Mouse (Mus musculus): ENCODE measurements around the gene Susd4.

The Susd4 gene

GRCm38 (mm10) chr1:182916166-182916565 lies 152.5 kb downstream of the Susd4 start:
- DNase-seq (ENCODE audit: low spot score in 2 of 2), result no peak

DNA sequence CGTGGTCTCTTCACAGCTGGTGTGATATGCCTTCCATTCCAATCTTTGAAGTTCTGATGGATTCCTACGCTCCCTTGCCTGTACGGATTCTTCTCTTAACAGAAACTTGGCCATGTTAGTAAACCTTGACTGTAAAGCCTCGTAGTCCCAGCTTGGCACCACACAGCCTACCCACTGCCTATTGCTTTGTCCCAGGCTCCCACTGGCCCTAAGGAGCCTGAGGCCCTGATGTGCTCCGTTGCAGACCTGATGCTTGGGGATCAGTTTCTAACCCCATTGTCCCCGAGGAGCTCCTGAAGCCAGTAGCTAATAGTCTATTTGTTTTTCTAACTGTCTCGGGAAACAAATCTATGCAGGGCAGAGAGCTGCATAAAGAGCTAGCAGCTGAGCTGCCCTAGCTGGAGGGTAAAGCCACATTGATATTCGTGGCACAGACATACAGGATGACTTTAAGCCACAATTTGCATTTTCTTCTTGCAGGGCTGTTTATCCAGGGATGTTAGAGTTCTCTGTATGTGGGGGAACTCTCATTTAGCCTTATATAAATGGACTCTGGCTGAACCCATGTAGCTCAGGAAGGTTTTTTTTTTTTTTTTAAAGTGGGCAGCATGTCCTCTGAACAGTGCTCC lies 155.2 kb downstream of the Susd4 start:
- DNase-seq (ENCODE audit: low spot score in 2 of 2), result no peak

GRCm38 (mm10) chr1:182922824-182923223 lies 159.2 kb downstream of the Susd4 start:
- no peak for DNase-seq (ENCODE audit: low spot score in 2 of 2)

- no peak for DNase-seq (ENCODE audit: low spot score in 2 of 2)
Observed at GRCm38 (mm10) chr1:182926465-182926864, 162.8 kb downstream of the Susd4 start.

- DNase-seq (ENCODE audit: low spot score in 2 of 2), result no peak
Observed at GRCm38 (mm10) chr1:182927878-182928851, 164.5 kb downstream of the Susd4 start.

- no peak for DNase-seq (ENCODE audit: low spot score in 2 of 2)
Observed at GRCm38 (mm10) chr1:182935469-182935868, 171.8 kb downstream of the Susd4 start.

DNA sequence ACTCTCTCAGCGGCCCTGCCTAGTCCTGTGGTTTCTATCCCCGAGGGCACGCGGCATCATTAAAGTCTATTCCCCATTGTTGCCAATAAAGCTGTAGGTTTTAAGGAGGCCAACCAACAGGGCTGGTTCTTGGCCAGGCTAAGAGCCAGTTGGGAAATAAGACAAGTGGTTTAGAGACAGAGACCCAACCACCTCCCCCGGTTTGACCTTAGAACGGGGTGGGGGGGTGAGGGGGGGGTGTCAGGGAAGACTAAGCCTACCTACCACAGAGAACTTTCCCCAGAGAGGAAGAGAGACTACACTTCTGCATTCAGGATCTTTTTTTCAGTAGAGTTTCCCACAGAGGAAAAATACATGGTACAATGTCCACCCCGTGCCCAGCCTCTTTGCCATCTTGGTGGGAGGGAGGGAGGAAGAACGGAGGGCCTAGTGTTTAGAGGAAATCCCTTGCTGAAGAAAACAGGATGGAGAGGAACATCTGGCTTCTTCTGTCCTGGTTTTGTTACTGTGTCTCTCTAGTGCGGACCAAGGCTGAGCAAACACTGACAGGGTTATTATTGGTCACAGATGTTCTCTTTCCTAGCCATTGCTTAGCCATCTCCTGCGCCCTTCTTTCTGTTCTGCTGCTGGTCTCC lies 173.9 kb downstream of the Susd4 start:
- DNase-seq (ENCODE audit: low spot score in 2 of 2), result no peak

GRCm38 (mm10) chr1:182941921-182942320 lies 178.3 kb downstream of the Susd4 start:
- no peak for DNase-seq (ENCODE audit: low spot score in 2 of 2)

DNA sequence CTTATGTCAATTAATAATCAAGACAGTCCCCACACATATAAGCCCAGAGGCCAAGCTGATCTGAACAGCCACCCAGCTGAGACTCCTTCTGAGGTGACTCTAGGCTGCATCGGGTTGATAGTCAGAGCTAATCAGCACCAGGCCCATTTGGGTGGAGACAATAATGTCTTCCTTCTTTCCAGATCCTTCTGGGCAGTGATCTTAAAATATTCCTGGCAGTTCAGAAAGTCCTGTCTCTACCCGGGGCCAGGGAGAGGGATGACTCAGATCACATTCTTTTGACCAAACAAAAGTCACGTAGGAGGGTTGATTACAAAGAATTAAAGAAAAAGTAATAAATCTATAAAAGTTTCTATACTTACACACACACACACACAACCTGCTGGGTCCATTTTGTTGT lies 180.3 kb downstream of the Susd4 start:
- DNase-seq (ENCODE audit: low spot score in 2 of 2), result no peak

GRCm38 (mm10) chr1:182944638-182945037 lies 181.0 kb downstream of the Susd4 start:
- DNase-seq (ENCODE audit: low spot score in 2 of 2), result no peak

DNA sequence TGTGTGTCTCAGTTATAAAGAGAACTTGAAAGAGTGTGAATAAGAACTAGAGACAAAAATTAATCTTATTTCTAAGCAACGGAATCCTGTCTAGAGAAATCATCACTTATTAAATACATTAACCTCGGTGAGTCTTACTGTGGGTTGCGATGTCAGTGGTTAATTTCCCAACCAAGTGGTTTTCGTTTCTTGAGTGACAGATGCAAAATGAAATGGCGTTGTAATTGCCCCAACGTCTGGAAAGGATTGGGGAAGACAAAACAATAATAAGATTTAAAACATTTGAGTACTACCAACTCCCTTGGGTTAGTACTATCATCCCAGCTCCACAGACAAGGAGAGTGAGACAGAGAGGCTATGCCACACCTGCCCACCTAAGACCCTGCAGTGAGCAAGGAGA lies 181.9 kb downstream of the Susd4 start:
- no peak for DNase-seq (ENCODE audit: low spot score in 2 of 2)

All from spleen, postnatal 14 days (tissue).